Mouse (Mus musculus) hindbrain, embryonic 16.5 days (tissue): ENCODE measurements at regions not wholly inside any gene's neighbourhood (a gene's known extent, or its start where the extent isn't known, plus 50 kb on each side); places are given as distances from the start of the nearest gene placed in this dataset.

Experiments used
- ATAC-seq: fragments of 200-750 bp; cut with Nextera tagmentation; 2 replicates; pipeline ENCODE4 v1.8.0; 2017; ENCODE audit warnings: moderate TSS enrichment, moderate library complexity
- H3K27ac ChIP-seq: fragments of 300-500 bp; sonication (generic); 2 replicates; pipeline ENCODE4 v1.5.1; 2014; ENCODE audit warnings: low read depth, mild to moderate bottlenecking, control low read depth, low read length, moderate library complexity
- H3K27me3 ChIP-seq: fragments of 300-500 bp; sonication (generic); replicated peaks from 2 replicates; pipeline ENCODE4 v1.6.1; 2014; ENCODE audit warnings: low read length; ENCODE audit not compliant: control insufficient read depth, insufficient read depth
- H3K36me3 ChIP-seq: fragments of 300-500 bp; sonication (generic); 2 replicates; pipeline ENCODE4 v1.6.1; 2014; ENCODE audit warnings: mild to moderate bottlenecking, low read length, moderate library complexity, mixed read lengths; ENCODE audit not compliant: control insufficient read depth, insufficient read depth
- H3K4me1 ChIP-seq: fragments of 300-500 bp; sonication (generic); 2 replicates; pipeline ENCODE4 v1.6.1; 2014; ENCODE audit warnings: low read depth, low read length; ENCODE audit not compliant: control insufficient read depth, insufficient read depth
- H3K4me2 ChIP-seq: fragments of 300-500 bp; sonication (generic); 2 replicates; pipeline ENCODE4 v1.6.1; 2014; ENCODE audit warnings: mild to moderate bottlenecking, low read length, control low read depth, moderate library complexity
- H3K4me3 ChIP-seq: fragments of 300-500 bp; sonication (generic); 2 replicates; pipeline ENCODE4 v1.5.1; 2014; ENCODE audit warnings: mild to moderate bottlenecking, low read length, control low read depth, moderate library complexity
- H3K9ac ChIP-seq: fragments of 300-500 bp; sonication (generic); 2 replicates; pipeline ENCODE4 v1.6.1; 2014; ENCODE audit warnings: low read depth, mild to moderate bottlenecking, control low read depth, low read length, moderate library complexity
- H3K9me3 ChIP-seq: fragments of 300-500 bp; sonication (generic); 2 replicates; pipeline ENCODE4 v1.6.1; 2014; ENCODE audit warnings: mild to moderate bottlenecking, low read length, moderate library complexity; ENCODE audit not compliant: control insufficient read depth
- WGBS: fragments of 180-500 bp; shearing (Covaris S2); extraction: QIAGEN DNeasy Blood & Tissue Kit; methylation state at CpG from one replicate; pipeline ENCODE4 v1.1.7; 2014; 5-methylcytosine and 5-hydroxymethylcytosine counted together

DNA sequence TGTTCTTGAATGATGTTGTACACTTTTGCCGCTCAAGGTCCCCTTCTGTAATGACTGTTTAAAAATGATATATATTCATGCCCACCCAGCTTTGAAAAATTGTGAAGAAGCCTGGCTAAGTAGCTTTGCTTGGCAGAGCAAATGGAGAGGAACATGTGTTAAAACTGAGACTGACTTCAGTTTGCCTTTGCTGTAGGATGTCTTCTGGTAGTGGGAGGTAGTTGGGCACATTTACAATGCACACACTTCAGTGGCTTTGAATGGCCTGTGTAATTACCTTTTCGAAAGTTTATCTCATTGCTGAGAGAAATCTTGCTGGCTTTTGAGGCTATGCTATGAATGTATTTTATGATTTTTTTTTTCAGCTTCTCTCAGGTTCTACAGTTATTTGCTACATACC, 360.5 kb upstream of the Cdh6 start:
- Histone ChIP-seq H3K4me3 (no peak overlapping the region), H3K4me2 (no peak overlapping the region), H3K9me3 (no peaks in the 10 kb centered on the region), H3K36me3 (no peaks in the 10 kb centered on the region), H3K27ac (no peak overlapping the region), H3K27me3 (no peaks in the 10 kb centered on the region), H3K4me1 (no peaks in the 10 kb centered on the region), H3K9ac (no peak overlapping the region)
- ATAC-seq = no peak
- WGBS = 66% methylated on average over 2 of the region's 2 CpGs

GRCm38 (mm10) chr15:13529960-13530359, 356.5 kb upstream of the Cdh6 start:
- H3K4me3 ChIP-seq = no peak overlapping the region
- H3K27ac ChIP-seq = no peak overlapping the region
- no peaks in the 10 kb centered on the region for H3K9me3 ChIP-seq
- no peaks in the 10 kb centered on the region for H3K4me1 ChIP-seq
- no peaks in the 10 kb centered on the region for H3K27me3 ChIP-seq
- H3K4me2 ChIP-seq = no peak overlapping the region
- no peaks in the 10 kb centered on the region for H3K36me3 ChIP-seq
- no peak for ATAC-seq
- no peak overlapping the region for H3K9ac ChIP-seq
- 52% methylated on average over 3 of the region's 3 CpGs for WGBS

GRCm38 (mm10) chr15:13529050-13529449, 355.6 kb upstream of the Cdh6 start:
- no peak for ATAC-seq
- no peaks in the 10 kb centered on the region for H3K4me1 ChIP-seq
- no peak overlapping the region for H3K4me3 ChIP-seq
- no peaks in the 10 kb centered on the region for H3K27me3 ChIP-seq
- no peaks in the 10 kb centered on the region for H3K9me3 ChIP-seq
- no peaks in the 10 kb centered on the region for H3K36me3 ChIP-seq
- no peak overlapping the region for H3K9ac ChIP-seq
- H3K27ac ChIP-seq = no peak overlapping the region
- no peak overlapping the region for H3K4me2 ChIP-seq
- 88% methylated on average over 4 of the region's 4 CpGs for WGBS
